Mouse (Mus musculus): Measurements from ENCODE around the gene Ppp1r13l. TPM values are rescaled to one million over a fixed set of nuclear protein-coding genes. Genes with fewer than 3 reads are reported as not detected.

Ppp1r13l gene
- polyA plus RNA-seq, 1 experiment: 13.6 TPM

DNA sequence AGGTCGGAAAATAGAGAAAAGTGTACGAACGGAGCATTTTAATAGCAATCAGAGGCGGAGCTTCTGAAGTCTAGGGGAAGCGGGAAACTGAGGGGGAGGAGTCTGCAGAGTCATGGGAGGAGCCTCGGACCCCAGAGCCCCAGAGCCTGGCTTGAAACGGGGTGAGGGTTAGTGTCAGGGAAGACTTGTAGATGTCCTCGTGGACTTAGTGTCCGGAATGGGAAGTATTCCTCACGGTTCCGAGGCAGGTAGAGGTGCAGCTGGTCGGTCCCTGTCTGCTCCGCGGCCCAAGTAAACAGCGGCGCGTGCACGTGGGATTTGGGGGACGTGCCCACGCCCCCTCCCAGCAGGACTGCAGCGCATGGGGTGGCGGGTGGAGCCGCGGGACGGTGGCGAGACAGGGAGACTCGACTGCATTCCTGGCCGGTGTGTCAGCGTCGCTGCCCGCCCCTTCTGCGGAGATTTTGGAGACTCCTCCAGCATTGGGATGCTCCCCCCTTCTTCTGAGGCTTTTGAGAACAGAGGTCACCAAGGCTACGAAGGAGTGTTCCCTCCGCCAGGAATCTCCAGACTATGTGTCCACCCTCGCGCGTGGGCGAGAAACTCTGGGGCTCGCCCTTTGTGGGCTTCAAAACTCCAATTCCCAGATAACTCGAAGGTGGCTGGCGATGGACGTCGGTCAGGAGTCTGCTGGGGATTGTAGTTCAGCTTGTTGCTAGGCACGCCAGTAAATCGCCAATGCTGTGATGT lies 518 bp downstream of the Ppp1r13l start:
- peak; percentile 59 for DNase-seq
- TF ChIP-seq CTCF (IDR thresholded peaks at IDR 0.05; ENCODE audit: borderline replicate concordance, control insufficient read depth, extremely low read depth, insufficient read depth, low read length, poor library complexity) (no peak), POLR2A (IDR thresholded peaks at IDR 0.05; ENCODE audit: control insufficient read depth, extremely low read depth, insufficient read depth, low read length, poor library complexity) (no peak)
- WGBS: 1% methylated on average over 45 of the region's 45 CpGs
- Histone ChIP-seq H3K4me3 (ENCODE audit: control insufficient read depth, insufficient read depth, low read length) (peak overlapping the region; percentile 40), H3K27me3 (ENCODE audit: control insufficient read depth, insufficient read depth, low read length) (no peaks in the 10 kb centered on the region; the same call in 1 of the 2 replicates), H3K27ac (ENCODE audit: control insufficient read depth, insufficient read depth, low read length) (no peak overlapping the region), H3K4me1 (replicated peaks; ENCODE audit: control insufficient read depth, insufficient read depth, low read length) (peaks cover 22% of the 10 kb centered on the region), H3K36me3 (ENCODE audit: control insufficient read depth, insufficient read depth, low read length) (no peaks in the 10 kb centered on the region)

DNA sequence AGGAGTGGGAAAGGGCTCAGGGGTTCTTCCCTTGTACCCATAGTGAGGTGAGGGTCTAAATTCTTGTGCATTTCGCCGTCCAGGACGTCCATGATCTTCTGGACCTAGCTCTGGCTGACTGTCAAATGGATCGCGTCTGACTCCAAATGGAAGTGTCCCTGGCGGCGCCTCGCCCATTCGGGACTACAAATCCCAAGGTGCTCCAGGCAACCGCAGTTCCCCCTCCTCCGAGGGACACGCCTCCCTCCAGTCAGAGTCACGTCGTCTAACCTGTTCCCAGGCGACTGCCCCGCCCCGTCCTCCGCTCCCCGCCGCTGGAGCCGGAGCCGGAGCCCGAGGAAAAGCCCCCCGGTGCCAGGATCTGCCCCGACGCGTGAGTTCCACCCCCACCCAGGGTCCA lies 1.4 kb downstream of the Ppp1r13l start:
- Histone ChIP-seq H3K4me1 (replicated peaks; ENCODE audit: control insufficient read depth, insufficient read depth, low read length) (peaks cover 22% of the 10 kb centered on the region), H3K27me3 (ENCODE audit: control insufficient read depth, insufficient read depth, low read length) (no peaks in the 10 kb centered on the region; the same call in 1 of the 2 replicates), H3K4me3 (ENCODE audit: control insufficient read depth, insufficient read depth, low read length) (peak overlapping the region; percentile 43), H3K36me3 (ENCODE audit: control insufficient read depth, insufficient read depth, low read length) (no peaks in the 10 kb centered on the region), H3K27ac (ENCODE audit: control insufficient read depth, insufficient read depth, low read length) (no peak overlapping the region)
- TF ChIP-seq POLR2A (IDR thresholded peaks at IDR 0.05; ENCODE audit: control insufficient read depth, extremely low read depth, insufficient read depth, low read length, poor library complexity): no peak
- TF ChIP-seq CTCF (IDR thresholded peaks at IDR 0.05; ENCODE audit: borderline replicate concordance, control insufficient read depth, extremely low read depth, insufficient read depth, low read length, poor library complexity): no peak
- peak; percentile 52 for DNase-seq
- WGBS: 1% methylated on average over 27 of the region's 27 CpGs

DNA sequence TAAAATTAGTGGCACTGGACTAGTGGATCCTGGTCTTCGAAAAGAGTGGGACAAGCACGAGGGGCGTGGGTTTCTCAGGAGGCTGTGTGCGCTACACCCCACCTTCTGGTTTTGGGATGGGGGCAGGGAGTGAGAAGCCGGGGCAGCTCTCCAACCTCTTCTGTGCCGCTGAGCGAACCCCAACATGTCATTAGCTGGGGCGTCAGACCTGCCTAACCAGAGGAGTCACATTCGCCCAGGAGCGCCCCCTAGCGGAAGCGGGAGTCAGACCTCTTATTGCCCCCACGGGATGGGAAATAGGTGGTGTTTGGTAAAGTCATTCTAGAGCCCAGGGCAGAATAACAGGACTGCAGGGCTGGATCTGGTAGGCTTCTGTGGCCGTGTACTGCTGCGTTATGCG lies 2.2 kb downstream of the Ppp1r13l start:
- WGBS: 10% methylated on average over 16 of the region's 16 CpGs
- Histone ChIP-seq H3K36me3 (ENCODE audit: control insufficient read depth, insufficient read depth, low read length) (no peaks in the 10 kb centered on the region), H3K27ac (ENCODE audit: control insufficient read depth, insufficient read depth, low read length) (peak overlapping the region; percentile 4; the same call in 1 of the 2 replicates), H3K27me3 (ENCODE audit: control insufficient read depth, insufficient read depth, low read length) (no peaks in the 10 kb centered on the region; the same call in 1 of the 2 replicates), H3K4me3 (ENCODE audit: control insufficient read depth, insufficient read depth, low read length) (peak overlapping the region; percentile 43; the same call in 1 of the 2 replicates), H3K4me1 (replicated peaks; ENCODE audit: control insufficient read depth, insufficient read depth, low read length) (peaks cover 22% of the 10 kb centered on the region)
- peak; percentile 81 for DNase-seq
- TF ChIP-seq POLR2A (IDR thresholded peaks at IDR 0.05; ENCODE audit: control insufficient read depth, extremely low read depth, insufficient read depth, low read length, poor library complexity): 0 out of 2 replicates have a peak, but pooled peaks have one; percentile 32
- TF ChIP-seq CTCF (IDR thresholded peaks at IDR 0.05; ENCODE audit: borderline replicate concordance, control insufficient read depth, extremely low read depth, insufficient read depth, low read length, poor library complexity): peak; percentile 89

DNA sequence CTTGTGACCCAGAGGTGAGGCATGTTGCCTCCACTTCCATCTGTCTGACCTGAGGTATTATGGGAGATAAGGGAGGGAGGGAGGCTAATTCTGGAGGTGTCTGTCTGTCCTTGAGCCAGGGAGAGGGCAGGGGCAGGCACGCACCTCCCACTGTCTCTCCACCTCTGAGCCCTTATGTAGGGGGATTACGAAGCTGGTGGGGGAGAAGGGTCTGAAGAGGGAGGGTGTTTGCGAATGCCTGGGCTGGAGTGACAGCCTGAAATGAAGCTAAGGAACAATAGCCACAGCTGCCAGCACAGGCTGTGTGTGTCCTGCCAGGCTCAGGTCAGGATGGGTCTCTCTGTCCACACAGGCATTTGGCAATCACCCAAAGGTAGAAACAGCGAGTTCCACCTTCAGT lies 2.7 kb downstream of the Ppp1r13l start:
- no peaks in the 10 kb centered on the region for H3K36me3 ChIP-seq (ENCODE audit: control insufficient read depth, insufficient read depth, low read length)
- 87% methylated on average over 4 of the region's 4 CpGs for WGBS
- no peak overlapping the region for H3K27ac ChIP-seq (ENCODE audit: control insufficient read depth, insufficient read depth, low read length)
- H3K4me1 ChIP-seq (replicated peaks; ENCODE audit: control insufficient read depth, insufficient read depth, low read length): peaks cover 22% of the 10 kb centered on the region
- H3K4me3 ChIP-seq (ENCODE audit: control insufficient read depth, insufficient read depth, low read length): no peak overlapping the region
- TF ChIP-seq CTCF (IDR thresholded peaks at IDR 0.05; ENCODE audit: borderline replicate concordance, control insufficient read depth, extremely low read depth, insufficient read depth, low read length, poor library complexity) (no peak), POLR2A (IDR thresholded peaks at IDR 0.05; ENCODE audit: control insufficient read depth, extremely low read depth, insufficient read depth, low read length, poor library complexity) (no peak)
- no peak for DNase-seq
- no peaks in the 10 kb centered on the region; the same call in 1 of the 2 replicates for H3K27me3 ChIP-seq (ENCODE audit: control insufficient read depth, insufficient read depth, low read length)

DNA sequence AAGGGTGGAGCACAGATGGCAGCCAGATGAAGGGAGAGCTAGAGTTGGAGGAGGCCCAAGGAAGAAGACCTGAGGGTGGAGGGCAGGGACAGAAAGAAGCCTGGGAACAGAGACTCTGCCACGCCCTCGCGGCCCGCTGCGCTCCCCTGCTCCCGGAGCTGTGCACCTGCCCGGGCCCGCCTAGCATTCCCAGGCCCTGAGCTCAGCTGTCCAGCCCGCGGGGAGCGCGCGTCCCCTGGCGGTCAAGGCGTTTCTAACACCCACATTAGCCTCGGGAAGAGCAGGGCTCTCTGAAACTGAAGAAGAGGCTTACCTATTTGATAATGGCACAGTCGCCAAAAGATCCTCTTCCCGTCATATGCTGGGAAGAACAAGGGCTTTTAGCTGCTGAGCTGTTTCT lies 4.3 kb downstream of the Ppp1r13l start:
- DNase-seq: peak; percentile 73
- Histone ChIP-seq H3K27ac (ENCODE audit: control insufficient read depth, insufficient read depth, low read length) (no peak overlapping the region), H3K36me3 (ENCODE audit: control insufficient read depth, insufficient read depth, low read length) (no peaks in the 10 kb centered on the region), H3K4me1 (replicated peaks; ENCODE audit: control insufficient read depth, insufficient read depth, low read length) (peaks cover 18% of the 10 kb centered on the region), H3K4me3 (ENCODE audit: control insufficient read depth, insufficient read depth, low read length) (no peak overlapping the region), H3K27me3 (ENCODE audit: control insufficient read depth, insufficient read depth, low read length) (no peaks in the 10 kb centered on the region; the same call in 1 of the 2 replicates)
- no peak for TF ChIP-seq POLR2A (IDR thresholded peaks at IDR 0.05; ENCODE audit: control insufficient read depth, extremely low read depth, insufficient read depth, low read length, poor library complexity)
- peak; percentile 93 for TF ChIP-seq CTCF (IDR thresholded peaks at IDR 0.05; ENCODE audit: borderline replicate concordance, control insufficient read depth, extremely low read depth, insufficient read depth, low read length, poor library complexity)
- WGBS: 11% methylated on average over 18 of the region's 18 CpGs

DNA sequence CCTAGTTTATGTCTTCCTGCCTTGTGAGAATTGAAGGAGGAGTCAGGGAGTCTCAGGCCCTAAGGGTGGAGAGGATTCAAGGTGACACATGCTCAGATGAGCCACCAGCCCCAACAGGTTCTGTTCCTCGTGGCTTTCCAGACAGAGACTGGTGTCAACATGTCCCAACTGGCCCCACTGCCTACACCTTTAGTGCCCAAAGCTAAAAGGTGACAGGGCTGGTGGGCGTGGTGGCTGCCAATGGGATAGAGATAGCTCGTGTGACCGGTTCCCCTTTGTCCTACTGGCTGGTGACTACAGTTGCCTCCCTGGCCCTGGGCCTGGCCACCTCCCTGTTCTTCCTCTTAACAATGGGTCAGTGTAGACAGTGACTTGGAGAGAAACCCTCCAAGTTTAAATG lies 5.8 kb downstream of the Ppp1r13l start:
- Histone ChIP-seq H3K27ac (ENCODE audit: control insufficient read depth, insufficient read depth, low read length) (no peak overlapping the region), H3K4me1 (replicated peaks; ENCODE audit: control insufficient read depth, insufficient read depth, low read length) (peaks cover 16% of the 10 kb centered on the region), H3K4me3 (ENCODE audit: control insufficient read depth, insufficient read depth, low read length) (no peak overlapping the region), H3K36me3 (ENCODE audit: control insufficient read depth, insufficient read depth, low read length) (no peaks in the 10 kb centered on the region), H3K27me3 (ENCODE audit: control insufficient read depth, insufficient read depth, low read length) (no peaks in the 10 kb centered on the region; the same call in 1 of the 2 replicates)
- TF ChIP-seq POLR2A (IDR thresholded peaks at IDR 0.05; ENCODE audit: control insufficient read depth, extremely low read depth, insufficient read depth, low read length, poor library complexity) (no peak), CTCF (IDR thresholded peaks at IDR 0.05; ENCODE audit: borderline replicate concordance, control insufficient read depth, extremely low read depth, insufficient read depth, low read length, poor library complexity) (no peak)
- 87% methylated on average over 4 of the region's 4 CpGs for WGBS
- no peak for DNase-seq
